Mouse (Mus musculus) lung, postnatal 0 days (tissue): ENCODE measurements at regions not wholly inside any gene's neighbourhood (a gene's known extent, or its start where the extent isn't known, plus 50 kb on each side); places are given as distances from the start of the nearest gene placed in this dataset.

Experiments used
- ATAC-seq: fragments of 200-750 bp; cut with Nextera tagmentation; 2 replicates; pipeline ENCODE4 v1.8.0; 2017; ENCODE audit warnings: moderate library complexity
- DNase-seq: peaks from one replicate; pipeline ENCODE4 v3.0.0-alpha.2; 2016; ENCODE audit warnings: low spot score
- H3K27ac ChIP-seq: fragments of 300-500 bp; sonication (generic); 2 replicates; pipeline ENCODE4 v1.5.1; 2014; ENCODE audit warnings: antibody characterized with exemption, mild to moderate bottlenecking, low read length, mixed read lengths
- H3K27me3 ChIP-seq: fragments of 300-500 bp; sonication (generic); replicated peaks from 2 replicates; pipeline ENCODE4 v1.6.1; 2014; ENCODE audit warnings: low read length, mixed read lengths; ENCODE audit not compliant: insufficient read depth
- H3K36me3 ChIP-seq: fragments of 300-500 bp; sonication (generic); 2 replicates; pipeline ENCODE4 v1.6.1; 2014; ENCODE audit warnings: low read length, mixed read lengths; ENCODE audit not compliant: insufficient read depth
- H3K4me1 ChIP-seq: fragments of 300-500 bp; sonication (generic); 2 replicates; pipeline ENCODE4 v1.6.1; 2014; ENCODE audit warnings: antibody characterized with exemption, low read depth, low read length, mixed read lengths; ENCODE audit not compliant: insufficient read depth
- H3K4me2 ChIP-seq: fragments of 300-500 bp; sonication (generic); replicated peaks from 2 replicates; pipeline ENCODE4 v1.6.1; 2014; ENCODE audit warnings: low read depth, mild to moderate bottlenecking, low read length, moderate library complexity, mixed read lengths
- H3K4me3 ChIP-seq: fragments of 300-500 bp; sonication (generic); 2 replicates; pipeline ENCODE4 v1.5.1; 2014; ENCODE audit warnings: low read depth, low read length
- H3K9ac ChIP-seq: fragments of 300-500 bp; sonication (generic); replicated peaks from 2 replicates; pipeline ENCODE4 v1.6.1; 2014; ENCODE audit warnings: low read depth, mild to moderate bottlenecking
- H3K9me3 ChIP-seq: fragments of 300-500 bp; sonication (generic); 2 replicates; pipeline ENCODE4 v1.6.1; 2016; ENCODE audit warnings: low read length, mixed read lengths
- CTCF ChIP-seq: IDR thresholded peaks from 2 replicates; pipeline ENCODE4 v1.5.1; 2016; ENCODE audit warnings: antibody characterized with exemption, mild to moderate bottlenecking
- EP300 ChIP-seq: IDR thresholded peaks from 2 replicates; pipeline ENCODE4 v1.6.1; 2016; ENCODE audit warnings: antibody characterized with exemption, mild to moderate bottlenecking, control low read depth
- WGBS: fragments of 180-500 bp; shearing (Covaris S2); extraction: QIAGEN DNeasy Blood & Tissue Kit; methylation state at CpG from one replicate; pipeline ENCODE4 v1.1.7; 2014; 5-methylcytosine and 5-hydroxymethylcytosine counted together

DNA sequence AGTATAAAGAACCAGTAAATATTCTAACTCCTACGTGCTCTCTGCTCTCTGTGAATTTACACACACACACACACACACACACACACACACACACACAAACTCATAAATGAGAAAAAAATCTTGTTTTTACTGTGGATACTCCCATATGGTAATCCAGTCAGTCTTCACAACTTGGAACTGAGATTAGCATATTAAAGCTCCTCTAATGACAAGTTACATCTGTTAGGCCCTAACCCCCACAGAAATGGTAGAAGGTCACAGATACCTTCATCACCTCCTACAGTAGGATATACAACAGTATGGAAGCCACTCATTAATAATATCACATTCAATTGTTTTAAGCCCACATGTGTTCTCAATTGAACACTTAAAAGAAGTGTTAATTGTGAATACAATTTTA lies 1340.7 kb downstream of the Cdh11 start:
- Histone ChIP-seq H3K9ac (no peak overlapping the region), H3K9me3 (no peaks in the 10 kb centered on the region), H3K4me2 (no peak overlapping the region), H3K4me1 (no peaks in the 10 kb centered on the region), H3K27me3 (no peaks in the 10 kb centered on the region), H3K4me3 (no peak overlapping the region), H3K36me3 (no peaks in the 10 kb centered on the region), H3K27ac (no peak overlapping the region)
- no peak for TF ChIP-seq EP300
- no peak for TF ChIP-seq CTCF
- WGBS: 62% methylated on average over 1 of the region's 1 CpGs
- DNase-seq (no peak), ATAC-seq (no peak)

DNA sequence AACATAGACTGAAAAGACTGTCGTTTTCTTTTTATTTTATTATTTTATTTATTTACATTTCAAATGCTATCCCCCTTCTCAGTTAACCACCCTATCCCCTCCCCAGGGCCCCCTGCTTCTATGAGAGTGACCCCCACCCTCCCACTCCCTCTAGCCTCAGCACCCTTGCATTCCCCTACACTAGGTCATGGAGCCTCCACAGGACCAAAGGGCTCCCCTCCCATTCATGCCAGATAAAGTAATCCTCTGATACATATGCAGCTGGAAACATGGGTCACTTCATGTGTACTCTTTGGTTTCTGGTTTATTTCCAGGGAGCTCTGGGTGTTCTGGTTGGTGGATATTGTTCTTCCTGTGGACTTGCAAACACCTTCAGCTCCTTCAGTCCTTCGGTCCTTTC lies 1342.9 kb downstream of the Cdh11 start:
- Histone ChIP-seq H3K27me3 (no peaks in the 10 kb centered on the region), H3K4me1 (no peaks in the 10 kb centered on the region), H3K9ac (no peak overlapping the region), H3K4me2 (no peak overlapping the region), H3K9me3 (no peaks in the 10 kb centered on the region), H3K4me3 (no peak overlapping the region), H3K36me3 (no peaks in the 10 kb centered on the region), H3K27ac (no peak overlapping the region)
- no peak for ATAC-seq
- 78% methylated on average over 2 of the region's 2 CpGs for WGBS
- no peak for DNase-seq
- TF ChIP-seq CTCF (no peak), EP300 (no peak)

DNA sequence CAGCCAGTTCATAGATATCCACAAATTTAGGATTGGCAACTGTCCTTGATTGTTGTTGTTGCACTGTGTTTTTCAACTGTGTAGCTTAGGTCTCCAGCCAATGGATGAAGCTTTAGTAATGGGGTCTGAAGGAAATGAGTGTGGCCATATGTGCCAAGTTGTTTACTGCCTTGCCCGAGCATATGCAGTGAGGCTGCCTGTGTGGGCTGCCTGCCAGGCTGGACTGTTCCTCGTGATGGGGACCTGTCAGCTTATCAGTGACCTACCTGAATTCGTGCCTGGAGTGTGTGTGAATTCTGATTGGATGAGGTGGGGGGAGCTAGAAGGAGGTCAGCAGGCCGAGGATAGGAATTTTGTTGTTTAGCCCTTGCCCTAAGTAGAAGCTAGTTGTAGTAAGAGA lies 1349.8 kb downstream of the Cdh11 start:
- H3K4me1 ChIP-seq: no peaks in the 10 kb centered on the region
- ATAC-seq: no peak

More for the DNA sequence above, 1349.8 kb downstream of the Cdh11 start:
- no peaks in the 10 kb centered on the region for H3K9me3 ChIP-seq
- H3K4me2 ChIP-seq: no peak overlapping the region
- TF ChIP-seq EP300: no peak
- no peak for TF ChIP-seq CTCF
- H3K27ac ChIP-seq: no peak overlapping the region
- no peaks in the 10 kb centered on the region for H3K36me3 ChIP-seq
- WGBS: 19% methylated on average over 4 of the region's 4 CpGs
- H3K4me3 ChIP-seq: no peak overlapping the region
- DNase-seq: no peak
- H3K27me3 ChIP-seq: no peaks in the 10 kb centered on the region
- no peak overlapping the region for H3K9ac ChIP-seq
